Mouse (Mus musculus) cerebellum, adult 2 months (tissue): Measurements from ENCODE around the gene Nop58. TPM values are rescaled to one million over a fixed set of nuclear protein-coding genes. Genes with fewer than 3 reads are reported as not detected.
A peak's percentile ranks its signal among the peaks of the same experiment; 100 is the strongest.
"Not testable (repeated sequence)": the region's sequence is repeated elsewhere in the genome, so short reads cannot be mapped to it uniquely, and the experiment has no call there.

ENCODE experiments used
- DNase-seq, 2 experiments: peaks; one replicate each; pipeline ENCODE4 v3.0.0; 2021
- H3K27ac ChIP-seq: fragments of 200-500 bp; 2 replicates; pipeline ENCODE4 v1.5.1; 2012; ENCODE audit warnings: low read length, control low read depth, inconsistent platforms; ENCODE audit not compliant: insufficient read depth
- H3K27me3 ChIP-seq: fragments of 200-500 bp; 2 replicates; pipeline ENCODE4 v1.6.1; 2012; ENCODE audit warnings: inconsistent platforms, mild to moderate bottlenecking, low read length, moderate library complexity; ENCODE audit not compliant: control insufficient read depth, insufficient read depth
- H3K4me1 ChIP-seq: fragments of 200-500 bp; 2 replicates; pipeline ENCODE4 v1.6.1; 2011; ENCODE audit warnings: low read length; ENCODE audit not compliant: control insufficient read depth, insufficient read depth
- H3K4me3 ChIP-seq: fragments of 200-500 bp; replicated peaks from 2 replicates; pipeline ENCODE3; 2011; ENCODE audit warnings: mild to moderate bottlenecking, low read depth, low read length, control low read depth; ENCODE audit not compliant: insufficient read depth
- CTCF ChIP-seq: fragments of 200-500 bp; IDR thresholded peaks from 2 replicates; pipeline ENCODE4 v1.5.1; 2011; ENCODE audit warnings: low read depth, mild to moderate bottlenecking, control low read depth, low read length, moderate library complexity, borderline replicate concordance; ENCODE audit not compliant: insufficient read depth
- POLR2A ChIP-seq: fragments of 200-500 bp; IDR thresholded peaks from 2 replicates; pipeline ENCODE4 v1.6.1; 2011; ENCODE audit warnings: low read length, control low read depth, borderline replicate concordance; ENCODE audit not compliant: insufficient read depth
- WGBS: fragments of 180-500 bp; shearing (Covaris S2); methylation state at CpG from one replicate; pipeline ENCODE4 v1.1.7; 2018; 5-methylcytosine and 5-hydroxymethylcytosine counted together
- polyA plus RNA-seq: library from polyadenylated mRNA; depleted of rRNA; stranded (reverse); fragments of >200 nt; gene quantifications from 2 replicates; pipeline ENCODE4 v1.2.3, GENCODE M21; 2012

The Nop58 gene
- polyA plus RNA-seq, 1 experiment = 25.8 TPM

DNA sequence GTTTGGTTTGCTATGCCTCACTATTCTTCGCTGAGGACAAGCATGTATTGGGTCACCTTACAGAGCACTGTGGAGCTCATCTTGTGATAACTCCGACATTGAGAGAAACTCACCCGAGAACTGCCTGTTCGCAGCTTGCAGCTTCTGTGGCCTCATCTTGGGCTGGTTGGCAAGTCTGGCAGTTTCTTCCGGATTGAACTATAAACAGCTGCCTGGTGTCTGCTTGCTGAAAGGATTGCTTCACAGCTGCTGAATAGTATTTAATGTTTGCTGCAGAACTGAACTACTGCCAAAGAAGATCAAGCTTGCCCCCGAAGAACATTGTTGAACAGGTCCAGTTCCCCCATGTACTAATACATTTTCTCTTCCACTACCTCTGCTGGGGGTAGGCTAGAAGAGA is 49.3 kb downstream of the Nop58 start:
- Histone ChIP-seq H3K4me1 (no peaks in the 10 kb centered on the region), H3K27me3 (no peaks in the 10 kb centered on the region), H3K27ac (no peak overlapping the region), H3K4me3 (no peak overlapping the region)
- WGBS = 42% methylated on average over 6 of the region's 6 CpGs
- no peak for DNase-seq
- TF ChIP-seq POLR2A (no peak), CTCF (no peak)

DNA sequence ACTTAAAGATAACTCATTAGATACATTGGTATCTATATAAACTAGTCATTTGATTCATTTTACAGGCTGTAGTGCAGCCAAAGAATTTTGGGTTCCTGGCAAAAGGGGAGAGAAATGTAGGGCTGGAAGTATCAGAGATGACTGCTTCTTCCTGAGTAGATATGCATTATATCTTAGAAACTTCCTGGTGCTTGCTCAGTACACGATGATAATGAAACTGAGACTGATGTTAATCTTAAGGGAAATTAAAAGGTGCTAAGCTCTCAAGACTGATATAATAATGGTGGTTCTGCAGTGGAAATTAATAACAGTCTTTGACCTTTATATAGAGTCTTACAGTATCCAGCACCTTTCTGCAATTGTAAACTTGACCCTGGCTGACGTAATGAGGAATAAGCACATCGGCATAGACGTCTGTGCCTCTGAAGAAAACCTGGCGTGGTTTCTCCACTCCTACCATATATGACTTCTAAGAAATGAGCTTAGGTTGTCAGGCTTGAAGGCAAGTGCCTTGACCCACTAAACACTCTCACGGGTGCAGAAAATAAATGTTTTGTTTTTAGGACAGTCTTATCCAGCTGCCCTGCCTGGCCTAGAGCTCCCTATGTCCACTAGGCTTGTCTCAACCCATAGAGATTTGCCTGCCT is 54.1 kb downstream of the Nop58 start:
- Histone ChIP-seq H3K27ac (no peak overlapping the region), H3K4me3 (no peak overlapping the region), H3K4me1 (no peaks in the 10 kb centered on the region), H3K27me3 (no peaks in the 10 kb centered on the region)
- no peak for DNase-seq
- TF ChIP-seq CTCF = no peak
- no peak for TF ChIP-seq POLR2A
- WGBS = 82% methylated on average over 6 of the region's 6 CpGs

DNA sequence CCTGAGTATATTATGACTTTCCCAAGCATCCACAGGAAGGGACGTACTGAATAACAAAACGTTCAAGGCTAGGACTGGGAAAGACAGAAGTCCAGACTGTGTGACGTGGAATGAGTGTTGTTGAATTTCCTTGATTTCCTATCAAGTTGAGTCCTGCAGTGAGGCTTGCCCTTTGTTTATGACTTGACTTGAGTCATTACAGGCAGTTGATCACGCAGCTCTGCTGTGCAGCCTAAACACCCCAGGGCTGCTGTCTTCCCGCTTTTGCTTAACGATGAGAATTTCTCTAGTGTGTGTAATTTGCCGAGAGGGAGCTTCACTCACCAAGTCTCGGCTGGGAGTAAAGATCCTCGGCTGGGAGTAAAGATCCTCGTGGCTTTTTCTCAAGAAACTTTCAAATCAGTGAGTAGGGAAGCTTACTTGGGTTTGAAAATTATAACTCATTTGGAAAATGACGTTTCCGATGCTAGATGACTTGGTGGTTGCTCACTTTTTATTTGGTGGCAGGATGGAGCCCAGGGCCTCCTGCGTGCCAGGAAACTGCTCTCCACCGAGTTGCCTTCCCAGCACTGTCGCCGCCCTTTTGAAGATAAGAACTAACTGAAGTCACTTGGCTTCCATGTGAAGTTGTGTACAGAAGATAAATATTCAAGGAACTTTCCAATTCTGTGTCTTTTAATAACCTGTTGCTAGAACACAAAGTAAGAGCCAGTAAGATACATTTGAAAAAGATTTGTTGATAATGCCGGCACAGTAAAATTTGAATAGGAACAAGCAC is 55.0 kb downstream of the Nop58 start:
- WGBS = 73% methylated on average over 17 of the region's 17 CpGs
- no peaks in the 10 kb centered on the region for H3K27me3 ChIP-seq

DNA sequence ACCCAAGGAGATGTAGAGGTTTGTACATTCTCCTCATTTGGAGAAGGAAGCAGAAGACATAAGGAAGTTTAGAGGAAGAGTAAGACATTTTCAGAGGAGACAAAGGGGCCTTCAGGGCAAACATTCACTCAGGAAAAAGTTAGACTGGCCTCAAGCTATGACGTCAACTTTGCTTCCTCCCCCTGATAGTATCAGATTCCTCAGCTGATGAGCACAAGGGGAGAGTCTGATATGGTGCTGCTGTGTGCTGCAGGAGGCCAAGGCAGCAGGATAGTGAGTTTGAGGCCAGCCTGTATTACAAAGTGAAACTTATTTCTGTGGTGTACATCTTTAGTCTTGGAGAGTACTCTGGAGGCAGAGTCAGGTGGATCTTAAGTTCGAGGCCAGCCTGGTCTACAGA is 64.3 kb downstream of the Nop58 start:
- no peak for DNase-seq
- no peak overlapping the region for H3K4me3 ChIP-seq
- WGBS = 81% methylated on average over 2 of the region's 2 CpGs
- TF ChIP-seq CTCF (no peak), POLR2A (no peak)
- H3K27me3 ChIP-seq = no peaks in the 10 kb centered on the region
- no peak overlapping the region for H3K27ac ChIP-seq
- H3K4me1 ChIP-seq = no peaks in the 10 kb centered on the region

More for the DNA sequence above, 55.0 kb downstream of the Nop58 start:
- no peak overlapping the region for H3K4me3 ChIP-seq
- H3K4me1 ChIP-seq = no peaks in the 10 kb centered on the region
- TF ChIP-seq CTCF (no peak), POLR2A (no peak)
- no peak overlapping the region for H3K27ac ChIP-seq
- DNase-seq = no peak

DNA sequence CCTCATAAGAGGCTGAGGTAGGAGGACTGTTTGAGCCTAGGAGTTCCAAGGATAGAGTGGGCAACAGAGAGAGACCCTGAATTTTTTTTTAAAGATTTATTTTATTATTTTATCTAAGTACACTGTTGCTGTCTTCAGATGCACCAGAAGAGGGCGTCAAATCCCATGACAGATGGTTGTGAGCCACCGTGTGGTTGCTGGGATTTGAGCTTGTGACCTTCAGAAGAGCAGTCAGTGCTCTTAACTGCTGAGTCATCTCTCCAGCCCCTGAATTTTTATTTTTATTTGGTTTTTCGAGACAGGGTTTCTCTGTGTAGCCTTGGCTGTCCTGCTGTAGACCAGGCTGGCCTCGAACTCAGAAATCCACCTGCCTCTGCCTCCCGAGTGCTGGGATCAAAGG is 65.0 kb downstream of the Nop58 start:
- H3K27me3 ChIP-seq, H3K4me1 ChIP-seq, H3K27ac ChIP-seq, H3K4me3 ChIP-seq, DNase-seq: not testable (repeated sequence)
- WGBS = 73% methylated on average over 5 of the region's 5 CpGs

DNA sequence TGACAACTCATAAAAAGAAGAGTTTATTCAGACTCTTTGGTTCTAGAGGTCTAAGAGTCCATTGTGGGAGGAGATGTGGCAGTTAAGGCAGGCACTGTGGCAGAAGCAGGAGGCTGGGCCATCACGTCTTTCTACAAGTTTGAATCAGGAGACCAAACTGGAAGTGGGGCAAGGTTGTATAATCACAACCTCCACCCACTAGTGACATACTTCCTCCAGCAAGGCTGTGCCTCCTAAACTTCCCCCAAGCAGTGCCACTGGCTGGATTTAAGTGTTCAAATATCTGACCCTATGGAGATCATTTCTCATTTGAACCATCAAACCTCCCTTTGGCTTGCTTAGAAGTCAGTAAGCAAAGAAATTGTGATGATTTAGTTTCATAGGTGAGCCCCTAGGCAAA is 70.5 kb downstream of the Nop58 start:
- no peak overlapping the region for H3K4me3 ChIP-seq
- no peaks in the 10 kb centered on the region for H3K4me1 ChIP-seq
- WGBS = 46% methylated on average over 1 of the region's 1 CpGs
- no peak overlapping the region for H3K27ac ChIP-seq
- DNase-seq = no peak
- TF ChIP-seq CTCF = no peak
- TF ChIP-seq POLR2A = no peak
- H3K27me3 ChIP-seq = no peaks in the 10 kb centered on the region

DNA sequence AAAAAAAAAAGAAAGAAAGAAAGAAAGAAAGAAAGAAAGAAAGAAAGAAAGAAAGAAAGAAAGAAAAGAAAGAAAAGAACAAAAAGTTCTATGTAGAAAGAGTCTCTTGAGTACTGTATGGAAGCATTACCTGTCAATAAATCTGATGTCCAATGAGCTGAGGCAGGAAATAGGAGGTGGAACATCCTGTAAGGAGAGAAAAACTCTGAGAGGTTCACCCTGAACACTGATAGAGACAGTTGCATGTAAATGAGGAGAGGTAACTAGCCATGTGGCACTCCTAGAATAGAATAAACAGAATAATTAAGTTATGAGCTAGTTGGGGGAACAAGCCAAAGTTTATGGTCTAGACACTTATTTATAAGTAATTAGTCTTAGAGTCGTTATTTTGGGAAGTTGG is 73.6 kb downstream of the Nop58 start:
- TF ChIP-seq CTCF = no peak
- no peak for TF ChIP-seq POLR2A
- 91% methylated on average over 1 of the region's 1 CpGs for WGBS
- no peak for DNase-seq
- Histone ChIP-seq H3K4me1 (no peaks in the 10 kb centered on the region), H3K27ac (no peak overlapping the region), H3K27me3 (no peaks in the 10 kb centered on the region), H3K4me3 (no peak overlapping the region)

DNA sequence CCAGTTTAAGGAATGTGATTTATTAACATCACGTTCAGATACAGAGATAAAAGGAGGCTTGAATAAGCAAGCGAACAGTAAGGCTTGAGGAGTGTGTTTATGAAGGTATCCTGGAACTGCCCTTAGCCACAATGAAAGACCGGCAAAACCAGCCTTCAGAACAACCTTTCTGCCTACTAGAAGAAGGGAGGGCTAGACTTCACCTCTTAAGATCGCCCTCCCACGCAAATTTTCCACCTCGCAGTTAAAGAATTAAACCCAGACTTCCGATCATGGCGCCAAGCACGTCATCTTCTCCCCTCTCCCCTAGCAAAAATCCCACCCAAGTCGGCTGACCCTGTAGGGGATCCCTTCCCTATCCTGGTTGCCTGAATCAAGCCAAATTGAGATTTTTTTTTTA is 77.4 kb downstream of the Nop58 start:
- peak overlapping the region; percentile 97 for H3K4me3 ChIP-seq
- H3K27ac ChIP-seq = 0 out of 2 replicates have a peak overlapping the region, but pooled peaks have one; percentile 90
- H3K27me3 ChIP-seq = no peaks in the 10 kb centered on the region
- DNase-seq = peak in 1 of 2 experiments; percentile 31
- TF ChIP-seq POLR2A (no peak), CTCF (no peak)
- H3K4me1 ChIP-seq = peaks cover 3% of the 10 kb centered on the region; the same call in 1 of the 2 replicates
- 5% methylated on average over 10 of the region's 10 CpGs for WGBS
